Mouse (Mus musculus): ENCODE data around the gene Nox4. TPM values are rescaled to one million over a fixed set of nuclear protein-coding genes. Genes with fewer than 3 reads are reported as not detected.
"Not testable (repeated sequence)": the region's sequence is repeated elsewhere in the genome, so short reads cannot be mapped to it uniquely, and the experiment has no call there.

The Nox4 gene
- polyA plus RNA-seq, 1 experiment from 2014 or later, result 1.7 TPM

DNA sequence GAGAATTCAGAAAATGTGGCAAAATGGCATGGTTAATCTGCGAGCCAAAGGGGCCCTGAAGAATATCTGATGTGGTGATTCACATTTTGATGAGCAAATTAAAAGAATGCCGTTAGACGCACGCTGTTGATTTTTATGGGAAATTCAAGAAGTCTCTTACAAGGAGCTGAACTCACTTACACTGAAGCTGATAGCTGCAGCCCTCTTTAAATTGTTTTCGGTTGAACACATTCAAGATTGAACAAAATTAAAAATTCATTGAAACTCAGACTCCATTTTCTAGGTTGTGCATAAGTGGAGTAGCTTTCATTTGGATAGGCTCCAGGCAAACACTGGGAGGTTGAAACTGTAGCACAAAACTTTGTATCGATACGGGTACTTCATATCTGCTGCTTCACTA lies 151.1 kb downstream of the Nox4 start:
- H3K4me2 ChIP-seq, result no peak overlapping the region
- 90% methylated on average over 7 of the region's 7 CpGs for WGBS
- no peak overlapping the region for H3K9ac ChIP-seq
- H3K4me3 ChIP-seq, result no peak overlapping the region
- H3K27me3 ChIP-seq, result no peaks in the 10 kb centered on the region
- no peak for ATAC-seq
- H3K4me1 ChIP-seq, result no peaks in the 10 kb centered on the region
- no peaks in the 10 kb centered on the region for H3K36me3 ChIP-seq (ENCODE audit: poor library complexity, severe bottlenecking)
- no peak overlapping the region for H3K27ac ChIP-seq
- H3K9me3 ChIP-seq (replicated peaks), result no peaks in the 10 kb centered on the region

DNA sequence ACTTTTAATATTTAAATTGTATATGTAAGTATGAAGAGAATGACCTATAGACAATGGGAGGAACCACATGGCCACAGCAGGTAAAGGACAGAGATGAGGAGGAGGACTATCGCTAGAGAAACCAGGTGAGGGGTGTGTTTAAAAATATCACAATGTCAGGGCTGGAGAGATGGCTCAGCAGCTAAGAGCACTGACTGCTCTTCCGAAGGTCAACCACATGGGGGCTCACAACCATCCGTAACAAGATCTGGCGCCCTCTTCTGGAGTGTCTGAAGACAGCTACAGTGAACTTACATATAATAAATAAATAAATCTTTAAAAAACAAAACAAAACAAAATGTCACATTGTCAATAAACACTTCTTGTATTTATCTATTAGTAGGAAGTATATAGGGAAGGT lies 165.5 kb downstream of the Nox4 start:
- H3K36me3 ChIP-seq (ENCODE audit: poor library complexity, severe bottlenecking), result not testable (repeated sequence)
- WGBS, result 10% methylated on average over 4 of the region's 4 CpGs

DNA sequence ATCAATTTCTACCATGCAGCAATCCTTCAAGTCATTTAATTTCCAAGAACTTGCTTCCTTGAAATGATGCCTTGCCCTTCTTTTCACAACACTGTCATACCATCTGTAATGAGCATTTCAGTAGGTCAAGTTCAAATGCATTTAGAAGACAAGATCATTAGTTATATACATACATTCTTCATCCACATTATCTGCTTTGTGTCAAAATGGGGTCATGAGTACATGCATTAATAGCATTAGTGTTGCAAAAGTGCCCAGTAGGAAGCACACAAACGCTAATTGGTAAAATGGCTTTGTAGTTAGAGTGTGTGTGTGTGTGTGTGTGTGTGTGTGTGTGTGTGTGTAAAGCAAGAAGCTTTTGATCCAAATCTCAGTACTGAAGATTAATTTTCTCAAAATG lies 167.4 kb downstream of the Nox4 start:
- no peaks in the 10 kb centered on the region for H3K36me3 ChIP-seq (ENCODE audit: poor library complexity, severe bottlenecking)
- no peak for ATAC-seq
- H3K4me1 ChIP-seq, result no peaks in the 10 kb centered on the region
- WGBS, result 65% methylated on average over 1 of the region's 1 CpGs
- H3K9ac ChIP-seq, result no peak overlapping the region
- no peaks in the 10 kb centered on the region for H3K9me3 ChIP-seq (replicated peaks)
- no peaks in the 10 kb centered on the region for H3K27me3 ChIP-seq
- no peak overlapping the region for H3K4me3 ChIP-seq
- no peak overlapping the region for H3K4me2 ChIP-seq
- H3K27ac ChIP-seq, result no peak overlapping the region

More for the DNA sequence above, 165.5 kb downstream of the Nox4 start:
- ATAC-seq; H3K9ac ChIP-seq; H3K4me1 ChIP-seq; H3K27ac ChIP-seq; H3K4me3 ChIP-seq; H3K4me2 ChIP-seq; H3K27me3 ChIP-seq; H3K9me3 ChIP-seq (replicated peaks): not testable (repeated sequence)

Other genes starting within 250 kb of the Nox4 start
- gene Vmn2r79, start 250.0 kb upstream of the Nox4 start, polyA plus RNA-seq (2015; fragmentation: Nextera tagmentation; extraction: Ambion mirVana), result not detected in 2 replicates
- gene Tyr, start 247.4 kb downstream of the Nox4 start, polyA plus RNA-seq (2015; fragmentation: Nextera tagmentation; extraction: Ambion mirVana), result 0.03 and 0.04 TPM in 2 replicates

All from forebrain, embryonic 13.5 days (tissue).